Mouse (Mus musculus): ENCODE measurements around the gene Tstd1.

Tstd1 gene

GRCm38 (mm10) chr1:171454926-171455325, 36.3 kb downstream of the Tstd1 start:
- no peak for DNase-seq (ENCODE audit: low spot score)

DNA sequence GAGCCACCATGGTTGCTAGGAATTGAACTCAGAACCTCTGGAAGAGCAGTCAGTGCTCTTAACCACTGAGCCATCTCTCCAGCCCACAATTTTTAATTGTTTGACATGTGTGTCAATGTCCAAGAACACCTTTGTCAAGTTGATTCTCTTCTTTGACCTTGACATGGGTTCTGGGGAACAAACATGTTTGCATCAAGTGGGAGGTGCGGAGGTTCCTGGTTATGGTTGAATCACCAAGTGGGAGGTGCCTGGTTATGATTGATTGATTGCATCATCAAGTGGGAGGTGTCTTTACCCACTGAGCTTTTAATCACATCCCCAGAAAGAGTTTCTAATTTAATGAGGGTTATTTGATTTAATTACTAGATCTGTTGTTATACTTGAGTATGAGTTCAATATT, 38.9 kb downstream of the Tstd1 start:
- no peak for DNase-seq (ENCODE audit: low spot score)

DNA sequence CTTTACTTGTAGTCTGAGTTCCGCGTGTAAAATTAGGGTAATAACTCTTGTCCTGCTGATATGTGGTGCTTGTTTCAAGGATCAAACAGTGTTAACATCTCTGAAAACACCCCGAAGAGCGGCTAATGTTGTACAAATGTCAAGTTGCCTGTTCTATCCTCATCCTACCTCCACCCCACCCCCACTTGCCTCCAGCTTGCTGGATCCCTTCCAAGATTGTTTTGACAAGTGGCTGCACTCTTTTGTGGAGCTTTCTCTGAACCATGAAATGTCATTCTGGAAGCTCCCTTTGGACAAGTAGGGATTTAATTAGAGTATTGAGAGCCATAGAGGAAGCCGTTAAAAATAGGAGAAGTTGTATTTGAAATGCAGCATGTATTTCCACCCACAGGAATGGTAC, 41.1 kb downstream of the Tstd1 start:
- DNase-seq (ENCODE audit: low spot score): no peak

- DNase-seq (ENCODE audit: low spot score): no peak
These were observed 42.2 kb downstream of the Tstd1 start for GRCm38 (mm10) chr1:171460551-171461503.

DNA sequence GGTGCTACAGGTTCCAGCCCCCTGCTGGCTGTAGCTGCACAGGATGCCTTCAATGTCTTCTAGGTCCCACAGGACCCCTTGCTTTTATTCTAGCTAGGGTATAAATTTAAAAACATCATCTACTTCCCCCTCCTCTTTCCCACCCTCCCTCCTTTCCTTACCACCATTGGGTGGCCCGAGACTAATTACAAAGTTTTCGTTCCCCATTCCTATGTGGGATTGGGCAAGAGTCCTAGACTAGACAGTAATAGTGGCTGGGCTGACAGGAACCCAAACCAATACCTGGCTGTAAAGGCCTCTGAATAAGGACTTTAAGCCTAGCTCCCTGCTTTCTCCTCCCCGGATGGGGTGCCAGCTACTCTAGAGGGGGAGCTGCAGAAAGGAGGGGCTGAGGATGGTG, 44.5 kb downstream of the Tstd1 start:
- no peak for DNase-seq (ENCODE audit: low spot score)

- DNase-seq (ENCODE audit: low spot score): no peak
These were observed 47.2 kb downstream of the Tstd1 start for GRCm38 (mm10) chr1:171465749-171466412.

DNA sequence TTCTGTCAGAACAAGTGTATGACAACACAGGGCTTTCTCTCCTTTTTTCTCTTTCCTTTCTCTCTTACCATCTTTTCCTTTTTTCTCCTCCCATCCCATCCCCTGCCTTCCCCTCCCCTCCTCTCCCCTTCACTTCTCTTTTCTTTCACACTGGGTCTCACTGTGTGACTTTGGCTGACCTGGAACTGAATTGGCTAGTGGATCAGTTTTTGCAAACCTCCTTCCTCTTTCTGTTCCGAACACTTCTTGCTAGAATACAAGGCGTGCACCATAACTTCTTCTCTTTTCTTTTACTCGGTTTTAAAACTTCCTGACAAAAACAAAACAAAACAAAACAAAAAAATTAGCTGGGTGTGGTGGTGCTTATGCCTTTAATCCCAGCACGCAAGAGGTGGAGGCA, 47.9 kb downstream of the Tstd1 start:
- DNase-seq (ENCODE audit: low spot score): no peak

- no peak for DNase-seq (ENCODE audit: low spot score)
These were observed 51.0 kb downstream of the Tstd1 start for GRCm38 (mm10) chr1:171469678-171470077.
